Mouse (Mus musculus) lung, postnatal 0 days (tissue): Measurements from ENCODE around the gene Gm12216.

Experiments used
- CTCF ChIP-seq: IDR thresholded peaks from 2 replicates; pipeline ENCODE4 v1.5.1; 2016; ENCODE audit warnings: antibody characterized with exemption, mild to moderate bottlenecking
- EP300 ChIP-seq: IDR thresholded peaks from 2 replicates; pipeline ENCODE4 v1.6.1; 2016; ENCODE audit warnings: antibody characterized with exemption, mild to moderate bottlenecking, control low read depth

DNA sequence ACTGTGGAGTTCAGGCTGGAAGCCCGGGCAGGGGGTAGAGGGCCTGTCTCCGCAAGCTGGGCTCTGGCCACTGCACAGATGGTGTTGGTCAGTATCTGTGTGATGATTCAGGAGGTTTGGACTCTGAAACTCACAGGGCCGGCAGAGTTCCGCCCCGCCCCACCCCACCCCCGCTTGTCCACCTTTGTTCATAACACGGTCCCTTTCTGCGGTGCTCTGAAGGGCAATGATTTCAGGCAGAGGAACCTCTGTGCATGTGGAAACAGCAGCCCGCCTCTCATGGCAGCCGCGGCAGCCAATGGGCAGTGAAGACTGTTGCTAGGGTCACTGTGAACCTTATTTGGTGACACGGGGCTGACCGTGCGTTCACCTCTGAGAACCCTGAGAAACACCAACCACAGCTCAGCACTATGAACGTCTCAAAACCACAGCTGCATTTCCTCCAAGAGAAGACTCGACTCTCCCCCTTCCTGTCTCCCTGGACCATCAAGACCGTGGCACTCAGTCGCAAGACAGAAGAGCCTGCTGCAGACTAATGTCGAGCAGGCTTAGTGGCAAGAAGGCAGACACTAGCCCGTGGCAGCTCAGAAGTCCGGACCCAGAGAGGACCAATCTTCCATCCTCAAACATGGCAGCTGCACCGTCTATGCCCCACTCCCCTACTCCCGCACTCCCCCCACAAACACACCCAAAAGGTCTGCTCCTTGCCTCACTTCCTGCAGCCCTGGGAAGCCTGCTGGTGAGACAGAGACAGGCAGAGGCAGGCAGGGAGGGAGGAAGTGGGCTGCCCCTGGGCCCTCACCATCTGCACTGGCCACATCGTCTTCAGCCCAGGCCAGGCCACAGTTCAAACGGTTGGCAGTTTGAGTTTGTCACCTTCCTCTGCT is 64.1 kb downstream of the Gm12216 start:
- TF ChIP-seq CTCF, result peak; percentile 57
- TF ChIP-seq EP300, result no peak
